Comparison of ENCODE assay signal across 8 mouse cellular contexts in genomic region chr10:127226318-127226895, GRCm38 (mm10). TPM values are rescaled to one million over a fixed set of nuclear protein-coding genes. Genes with fewer than 3 reads are reported as not detected.
DNase-seq lines count a peak whose midpoint lies in the region; ATAC-seq and TF ChIP-seq lines count a peak whose summit lies in the region.

No protein-coding gene starts in this region.

- no peaks in the 10 kb centered on the region for H3K36me3 ChIP-seq in liver, embryonic 12.5 days
- no peaks in the 10 kb centered on the region for H3K36me3 ChIP-seq in heart, embryonic 12.5 days

- WGBS in liver, embryonic 12.5 days (ENCODE audit: insufficient replicate concordance): 56% methylated on average over 8 of the region's 8 CpGs
- 66% methylated on average over 8 of the region's 8 CpGs for WGBS in heart, embryonic 12.5 days

- TF ChIP-seq POLR2A in brain, embryonic 14.5 days (IDR thresholded peaks at IDR 0.05; ENCODE audit: borderline replicate concordance, extremely low read depth, insufficient read depth, insufficient read length, poor library complexity, severe bottlenecking): no peak

- H3K4me1 ChIP-seq in liver, embryonic 12.5 days: peaks cover 31% of the 10 kb centered on the region
- H3K4me1 ChIP-seq in heart, embryonic 12.5 days (replicated peaks): no peaks in the 10 kb centered on the region

- no peak for ATAC-seq in liver, embryonic 12.5 days
- no peak for ATAC-seq in heart, embryonic 12.5 days (ENCODE audit: insufficient number of reproducible peaks, low FRiP score)

- no peak overlapping the region for H3K4me3 ChIP-seq in liver, embryonic 12.5 days
- no peak overlapping the region for H3K4me3 ChIP-seq in heart, embryonic 12.5 days

- H3K27ac ChIP-seq in liver, embryonic 12.5 days: no peak overlapping the region
- no peak overlapping the region for H3K27ac ChIP-seq in heart, embryonic 12.5 days (ENCODE audit: poor library complexity, severe bottlenecking)

- peak; percentile 33 to 51 for DNase-seq in cerebellum, postnatal 14 days
- DNase-seq in cerebellum, postnatal 4 days (ENCODE audit: low spot score in 2 of 2): no peak
- DNase-seq in liver: peak; percentile 32
- no peak for DNase-seq in brain, embryonic 14.5 days (ENCODE audit: low read depth)
- DNase-seq in lung, postnatal 10 days: peak; percentile 60
- DNase-seq in layer of hippocampus, postnatal 25 days (ENCODE audit: extremely low spot score in 1 of 2, low spot score in 1 of 2): no peak

- peaks cover 45% of the 10 kb centered on the region for H3K27me3 ChIP-seq in liver, embryonic 12.5 days (replicated peaks)
- H3K27me3 ChIP-seq in heart, embryonic 12.5 days (replicated peaks): peaks cover 36% of the 10 kb centered on the region

- no peaks in the 10 kb centered on the region for H3K9me3 ChIP-seq in liver, embryonic 12.5 days (replicated peaks)
- H3K9me3 ChIP-seq in heart, embryonic 12.5 days (replicated peaks): no peaks in the 10 kb centered on the region

- no peak overlapping the region for H3K4me2 ChIP-seq in liver, embryonic 12.5 days
- no peak overlapping the region for H3K4me2 ChIP-seq in heart, embryonic 12.5 days

- TF ChIP-seq CTCF in brain, embryonic 14.5 days (IDR thresholded peaks at IDR 0.05; ENCODE audit: borderline replicate concordance, extremely low read depth, insufficient read depth, insufficient read length): peak; percentile 47; the same call in 1 of the 2 replicates

- no peak overlapping the region for H3K9ac ChIP-seq in liver, embryonic 12.5 days
- H3K9ac ChIP-seq in heart, embryonic 12.5 days: no peak overlapping the region

RNA-seq across cellular contexts. Expression of gene Pip4k2c, which starts 15.0 kb away (rescaled TPM):
- 44.7 and 50.0 TPM in 2 replicates for polyA plus RNA-seq in liver, embryonic 12.5 days (2016; fragmentation: Nextera tagmentation; extraction: Ambion mirVana)
- 20.2 and 24.7 TPM in 2 replicates for polyA plus RNA-seq in brain, embryonic 14.5 days (2012; rRNA removed)
- 29.7 and 31.5 TPM in 2 replicates for polyA plus RNA-seq in heart, embryonic 12.5 days (2016; fragmentation: Nextera tagmentation; extraction: Ambion mirVana)
- 10 to 100 TPM; 92.7 to 98.9 TPM for total RNA-seq in layer of hippocampus, postnatal 25 days (2021)

RNA-seq across cellular contexts. Expression of gene Dtx3, which starts 30.9 kb away (rescaled TPM):
- polyA plus RNA-seq in liver, embryonic 12.5 days (2016; fragmentation: Nextera tagmentation; extraction: Ambion mirVana): 33.2 and 36.9 TPM in 2 replicates
- 405 and 652 TPM in 2 replicates for polyA plus RNA-seq in brain, embryonic 14.5 days (2012; rRNA removed)
- polyA plus RNA-seq in heart, embryonic 12.5 days (2016; fragmentation: Nextera tagmentation; extraction: Ambion mirVana): 74.3 and 75.1 TPM in 2 replicates
- 100 to 1,000 TPM; 210 to 243 TPM for total RNA-seq in layer of hippocampus, postnatal 25 days (2021)

RNA-seq across cellular contexts. Expression of gene Arhgef25, which starts 36.5 kb away (rescaled TPM):
- 14.3 and 17.4 TPM in 2 replicates for polyA plus RNA-seq in liver, embryonic 12.5 days (2016; fragmentation: Nextera tagmentation; extraction: Ambion mirVana)
- 66.7 and 98.2 TPM in 2 replicates for polyA plus RNA-seq in brain, embryonic 14.5 days (2012; rRNA removed)
- 21.3 and 23.1 TPM in 2 replicates for polyA plus RNA-seq in heart, embryonic 12.5 days (2016; fragmentation: Nextera tagmentation; extraction: Ambion mirVana)
- total RNA-seq in layer of hippocampus, postnatal 25 days (2021): 100 to 1,000 TPM; 295 to 338 TPM

RNA-seq across cellular contexts. Expression of gene Kif5a, which starts 36.7 kb away (rescaled TPM):
- 0.08 and 0.12 TPM in 2 replicates for polyA plus RNA-seq in liver, embryonic 12.5 days (2016; fragmentation: Nextera tagmentation; extraction: Ambion mirVana)
- 97.5 and 134 TPM in 2 replicates for polyA plus RNA-seq in brain, embryonic 14.5 days (2012; rRNA removed)
- polyA plus RNA-seq in heart, embryonic 12.5 days (2016; fragmentation: Nextera tagmentation; extraction: Ambion mirVana): 0.37 and 0.79 TPM in 2 replicates
- 100 to 1,000 TPM; 712 to 736 TPM for total RNA-seq in layer of hippocampus, postnatal 25 days (2021)

RNA-seq across cellular contexts. Expression of gene Dctn2, which starts 39.8 kb away (rescaled TPM):
- 95.5 and 96.1 TPM in 2 replicates for polyA plus RNA-seq in liver, embryonic 12.5 days (2016; fragmentation: Nextera tagmentation; extraction: Ambion mirVana)
- polyA plus RNA-seq in brain, embryonic 14.5 days (2012; rRNA removed): 326 and 373 TPM in 2 replicates
- 133 and 136 TPM in 2 replicates for polyA plus RNA-seq in heart, embryonic 12.5 days (2016; fragmentation: Nextera tagmentation; extraction: Ambion mirVana)
- total RNA-seq in layer of hippocampus, postnatal 25 days (2021): 100 to 1,000 TPM; 271 to 276 TPM

Comparison
In these comparisons a context has a peak if more than half of its experiments do, and no peak if none do; other contexts are left out.
1. DNase-seq: peak in cerebellum, postnatal 14 days (2 of 2), liver (single experiment) and lung, postnatal 10 days (single experiment); none in cerebellum, postnatal 4 days (0 of 2), brain, embryonic 14.5 days (single experiment) and layer of hippocampus, postnatal 25 days (0 of 2).